Mouse (Mus musculus) cerebellum, postnatal 25 days (tissue): ENCODE measurements around the gene Drd5.

Experiments used
- DNase-seq, 2 experiments: peaks; one replicate each; pipeline ENCODE4 v3.0.0; 2021; ENCODE audit warnings: mixed read lengths in 2 of 2

Drd5 gene

DNA sequence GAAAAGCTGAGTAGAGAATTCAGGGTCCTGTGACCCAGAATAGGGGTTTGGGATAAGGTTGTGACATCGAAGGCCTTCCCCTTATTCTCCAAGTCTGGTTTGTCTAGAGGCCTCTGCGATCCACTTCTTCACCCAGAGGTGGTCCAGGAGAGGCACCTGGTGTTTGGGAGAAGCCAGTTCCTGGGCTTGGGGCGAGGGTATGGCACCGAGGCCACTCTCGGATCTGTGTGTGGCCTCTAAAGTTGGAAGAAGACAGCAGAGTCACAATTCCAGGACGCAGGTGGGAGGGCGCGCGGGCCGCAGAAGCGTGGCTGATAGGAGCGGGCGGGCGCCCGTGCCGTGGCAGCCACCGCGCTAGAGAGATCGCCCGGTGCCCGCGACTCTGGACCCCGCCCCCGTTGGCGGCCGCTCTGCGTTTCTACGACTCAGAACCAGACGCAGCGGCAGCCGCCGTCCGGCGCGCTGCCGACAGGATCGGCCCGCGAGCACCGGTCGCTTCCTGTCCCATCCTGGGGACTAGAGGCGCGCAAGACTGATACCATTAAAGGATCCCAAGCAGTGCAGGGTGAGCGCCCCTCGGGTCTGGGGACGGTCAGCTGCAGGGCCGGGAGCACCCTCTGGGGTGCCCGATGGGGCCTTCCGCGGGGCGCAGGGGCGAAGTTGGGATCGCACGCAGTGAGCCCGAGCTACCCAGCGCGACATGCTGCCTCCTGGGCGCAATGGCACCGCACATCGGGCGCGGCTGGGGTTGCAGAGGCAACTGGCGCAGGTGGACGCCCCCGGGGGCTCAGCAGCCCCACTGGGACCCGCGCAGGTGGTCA, at the start of gene Drd5:
TSS of gene Drd5 (plus strand) at position 402 of the 821 bp plus-strand sequence.
- DNase-seq = peak in 1 of 2 experiments; percentile 14

DNA sequence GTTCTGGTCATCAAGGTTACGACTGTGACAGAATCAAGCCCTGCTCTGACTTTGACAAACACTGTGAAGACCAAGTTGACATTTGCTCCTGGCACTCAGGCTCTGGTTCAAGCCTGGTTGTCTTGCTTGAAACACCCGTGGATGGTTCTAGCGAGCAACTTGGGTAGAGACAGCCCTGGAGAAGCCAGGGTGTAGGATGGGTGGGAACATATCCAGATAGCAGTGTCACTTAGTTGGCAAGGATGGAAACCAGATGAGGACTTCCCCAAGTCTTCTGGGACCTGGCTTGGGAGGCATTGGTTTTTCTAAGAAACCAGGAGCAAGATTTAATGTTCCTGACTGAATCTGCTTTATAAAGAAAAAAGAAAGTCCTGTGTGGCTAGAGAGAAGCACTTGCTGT, 48.2 kb upstream of the Drd5 start:
- no peak for DNase-seq

DNA sequence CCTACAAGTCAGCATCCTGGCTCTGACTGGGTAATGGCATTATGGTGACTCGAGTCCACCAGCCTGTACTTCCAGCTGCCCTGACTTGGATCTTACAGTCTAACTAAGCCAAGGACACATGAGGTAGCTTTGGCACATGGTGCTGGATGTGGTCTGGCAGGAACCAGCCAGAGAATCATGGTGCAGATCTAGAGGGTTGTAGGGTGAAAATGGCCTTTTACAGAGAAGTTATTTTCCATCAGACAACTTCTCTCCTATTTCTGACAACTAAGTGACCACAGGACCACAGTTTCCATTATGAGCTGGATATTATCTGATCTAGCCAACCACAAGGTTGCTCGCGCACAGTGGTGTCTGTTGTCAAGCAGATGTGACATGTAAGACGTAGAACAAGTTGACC, 45.3 kb upstream of the Drd5 start:
- DNase-seq = no peak

DNA sequence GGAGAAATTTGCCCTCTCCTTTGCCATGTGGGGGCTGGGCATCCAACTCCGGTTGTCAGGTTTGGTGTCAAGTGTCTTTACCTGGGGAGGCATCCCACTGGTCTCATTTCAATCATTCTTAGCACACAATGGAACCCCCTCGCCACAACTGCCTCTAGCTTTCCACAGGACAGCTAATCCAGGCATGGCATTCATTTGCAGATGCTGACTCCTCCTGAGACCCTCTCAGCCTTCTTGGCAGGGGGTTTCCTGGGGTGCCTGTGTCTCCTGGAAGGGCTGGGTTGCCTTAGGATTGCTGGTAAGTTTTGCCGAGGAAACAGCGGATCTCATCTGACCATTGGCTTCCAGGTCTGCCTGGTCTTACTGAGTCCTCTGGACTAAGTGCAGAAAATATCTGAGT, 43.4 kb upstream of the Drd5 start, which contains the start of gene Otop1:
TSS of gene Otop1 (plus strand) at position 202 of the 400 bp plus-strand sequence.
- DNase-seq = no peak

DNA sequence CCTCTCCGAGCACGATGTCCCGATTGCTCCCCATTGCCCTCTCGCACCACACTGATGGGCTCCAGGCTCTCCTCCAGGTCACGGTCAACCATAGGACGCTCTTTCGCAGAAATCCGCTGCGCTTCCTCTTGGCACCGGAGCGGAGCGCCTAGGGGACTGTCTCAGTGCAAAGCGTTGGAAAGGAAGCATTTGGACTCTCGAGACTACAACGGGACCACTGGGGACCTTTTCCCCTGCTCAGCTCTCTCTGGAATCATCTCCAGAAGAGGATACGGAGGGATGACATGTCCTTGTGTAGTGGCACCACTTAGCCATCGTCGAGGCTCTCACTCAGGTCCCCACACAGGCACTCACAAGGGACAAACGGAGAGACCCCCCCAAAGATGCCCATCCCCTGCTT, 42.7 kb upstream of the Drd5 start:
- no peak for DNase-seq

DNA sequence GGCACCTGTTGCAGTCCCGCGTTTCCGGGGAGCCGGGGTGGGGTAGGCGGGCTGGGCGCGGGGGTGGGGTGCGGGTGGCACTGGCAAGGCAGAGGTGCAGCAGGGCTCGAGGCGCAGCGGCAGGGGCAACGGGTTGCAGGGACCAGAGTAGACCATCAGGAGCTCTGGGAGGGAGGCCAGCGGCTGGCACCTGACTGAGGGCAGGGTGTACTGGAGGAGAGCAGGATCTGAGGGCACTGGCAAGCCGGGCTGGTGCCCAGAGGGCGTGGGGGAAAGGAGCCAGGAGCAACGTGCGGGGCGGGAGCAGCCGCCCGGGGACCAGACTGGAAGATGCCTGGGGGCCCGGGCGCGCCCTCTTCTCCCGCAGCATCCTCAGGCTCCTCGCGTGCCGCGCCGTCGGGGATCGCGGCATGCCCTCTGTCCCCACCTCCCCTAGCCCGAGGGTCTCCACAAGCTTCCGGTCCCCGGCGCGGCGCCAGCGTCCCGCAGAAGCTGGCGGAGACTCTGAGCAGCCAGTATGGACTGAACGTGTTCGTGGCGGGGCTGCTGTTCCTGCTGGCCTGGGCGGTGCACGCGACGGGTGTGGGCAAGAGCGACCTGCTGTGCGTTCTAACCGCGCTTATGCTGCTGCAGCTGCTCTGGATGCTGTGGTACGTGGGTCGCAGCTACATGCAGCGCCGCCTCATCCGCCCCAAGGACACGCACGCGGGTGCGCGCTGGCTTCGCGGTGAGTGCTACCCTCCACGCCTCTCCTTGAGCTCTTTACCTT, 41.9 kb upstream of the Drd5 start:
- DNase-seq = no peak

DNA sequence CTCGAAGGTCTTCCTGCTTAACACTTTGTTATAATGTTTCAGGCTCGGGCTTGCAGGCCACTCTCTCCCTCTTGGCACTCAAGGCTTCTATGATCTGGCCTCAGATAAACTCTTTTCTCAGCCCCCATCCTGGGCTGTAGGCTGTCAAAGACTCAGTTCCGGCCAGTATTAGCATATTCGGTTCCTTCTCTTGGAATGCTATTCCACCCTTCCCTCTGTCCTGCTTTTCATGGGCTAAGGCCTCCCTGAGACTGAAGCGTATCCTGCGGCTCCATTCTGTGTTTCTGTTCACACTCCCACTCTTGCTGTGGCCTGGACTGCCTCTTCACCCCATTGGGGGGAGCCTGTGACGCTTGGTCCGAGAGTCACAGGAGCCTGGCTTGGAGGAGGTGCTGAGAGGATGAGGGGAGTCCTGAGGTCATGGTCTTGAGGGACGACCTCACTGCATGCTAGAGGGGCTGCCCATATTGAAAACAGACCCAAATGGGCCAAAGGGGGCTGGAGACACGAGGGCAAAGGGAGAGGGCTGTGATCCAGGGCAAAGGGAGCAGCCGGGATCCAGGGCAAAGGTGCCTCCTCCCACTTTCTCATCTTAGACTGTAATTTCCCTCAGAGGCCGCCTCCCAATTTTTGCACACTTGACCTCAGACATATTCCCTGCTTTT, 41.1 kb upstream of the Drd5 start:
- no peak for DNase-seq

DNA sequence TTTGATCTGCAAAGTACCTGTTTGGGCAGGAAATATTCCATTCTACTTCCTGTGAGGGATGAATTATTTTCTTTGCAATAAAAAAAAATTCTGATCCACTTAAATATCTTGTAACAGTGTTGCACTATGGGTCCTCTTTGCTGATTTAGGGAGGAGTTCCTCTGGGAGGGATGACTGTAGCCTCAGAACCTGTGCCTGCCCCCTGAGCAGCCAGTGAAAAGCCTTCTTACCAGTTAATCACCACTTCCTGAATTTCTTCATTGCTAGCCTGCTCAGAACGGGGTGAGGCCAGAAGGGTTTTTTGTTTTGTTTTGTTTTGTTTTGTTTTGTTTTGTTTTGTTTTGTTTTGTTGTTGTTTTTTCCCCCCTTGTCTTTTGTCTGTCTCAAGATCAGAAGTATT, 39.1 kb upstream of the Drd5 start:
- DNase-seq = no peak

DNA sequence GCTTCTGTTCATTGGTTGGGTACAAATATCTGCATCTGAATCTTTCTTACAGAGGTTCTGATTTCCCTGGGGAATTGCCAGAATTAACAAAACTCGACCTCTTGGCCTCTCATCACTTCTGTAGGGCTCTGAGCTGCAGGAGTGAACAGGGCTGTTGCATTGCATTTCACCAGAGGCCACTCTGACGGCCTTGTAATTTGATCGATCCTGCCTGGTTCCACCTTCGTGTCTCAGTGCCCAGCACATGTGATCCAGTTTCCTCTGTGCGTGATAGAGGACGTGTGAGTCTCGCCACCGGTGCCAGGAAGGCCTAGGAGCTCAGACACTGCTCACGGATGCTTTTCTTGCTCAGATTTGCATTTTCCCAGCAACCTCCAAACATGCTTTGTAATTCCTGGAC, 33.4 kb upstream of the Drd5 start:
- DNase-seq = no peak

DNA sequence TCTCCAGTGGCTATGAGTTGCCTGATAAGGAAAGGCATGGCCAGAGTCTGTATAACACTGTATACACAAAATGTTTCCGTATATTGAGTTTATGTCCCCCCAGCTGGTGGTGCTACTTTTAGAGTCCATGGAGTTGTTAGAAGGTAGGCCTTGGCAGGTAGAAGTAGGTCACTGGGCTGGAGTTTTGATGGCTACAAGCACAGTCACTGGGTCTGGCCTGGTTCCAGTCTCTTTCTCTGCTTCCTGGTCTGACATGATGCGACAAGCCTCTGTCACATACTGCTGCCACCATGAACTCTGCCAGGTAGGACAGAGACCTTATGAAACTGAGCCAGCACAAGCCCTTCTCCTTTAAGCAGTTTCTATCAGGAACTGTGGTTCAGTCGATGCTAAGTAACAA, 30.7 kb upstream of the Drd5 start:
- DNase-seq = no peak

DNA sequence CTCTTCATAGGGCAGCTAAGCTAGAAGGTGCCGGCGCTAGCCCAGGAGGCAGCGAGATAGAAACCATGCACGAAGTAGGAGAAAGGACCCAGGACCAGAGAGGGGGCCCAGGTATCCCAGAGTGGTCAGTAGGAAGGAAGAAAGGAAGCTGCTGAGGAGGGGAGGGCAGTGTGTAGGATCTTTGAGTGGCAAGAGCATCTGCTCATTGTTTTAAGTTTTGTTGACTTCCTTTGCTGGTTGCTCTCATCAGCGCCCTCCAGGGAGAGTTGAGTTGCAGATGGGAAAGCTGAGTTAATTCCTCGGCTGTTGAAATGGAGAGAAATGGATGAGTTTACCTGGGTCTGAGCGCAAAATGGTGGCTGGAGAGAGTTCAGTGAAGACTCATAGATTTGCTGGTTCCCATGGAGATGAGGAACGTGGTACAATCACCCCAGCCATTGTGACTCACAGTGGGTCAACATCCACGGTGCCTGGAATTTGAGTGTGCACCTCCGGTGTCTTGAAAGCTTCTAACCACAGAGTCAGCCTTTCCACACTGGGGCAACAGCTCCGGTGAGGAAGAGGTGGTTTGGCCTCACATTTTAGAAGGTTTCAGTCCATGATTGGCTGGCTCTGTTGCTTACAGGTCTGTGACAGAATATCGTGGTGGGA, 17.3 kb upstream of the Drd5 start:
- DNase-seq = no peak

DNA sequence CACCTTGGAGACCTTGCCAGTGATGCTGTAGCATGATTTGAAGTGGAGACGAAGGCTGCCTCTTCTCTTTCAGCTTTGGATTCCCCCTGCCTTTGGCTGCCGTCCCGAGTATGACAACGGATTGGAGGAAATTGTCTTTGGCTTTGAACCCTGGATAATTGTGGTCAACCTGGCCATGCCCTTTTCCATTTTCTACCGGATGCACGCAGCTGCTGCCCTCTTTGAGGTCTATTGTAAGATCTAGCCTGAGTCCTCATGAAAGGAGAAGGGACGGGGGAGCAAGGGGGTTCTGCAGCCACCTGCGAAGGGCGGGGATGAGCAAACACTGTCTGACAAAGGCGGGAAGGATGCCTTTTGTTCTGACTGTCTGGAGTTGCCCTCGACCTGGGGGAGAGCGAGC, 16.5 kb upstream of the Drd5 start:
- DNase-seq = no peak

DNA sequence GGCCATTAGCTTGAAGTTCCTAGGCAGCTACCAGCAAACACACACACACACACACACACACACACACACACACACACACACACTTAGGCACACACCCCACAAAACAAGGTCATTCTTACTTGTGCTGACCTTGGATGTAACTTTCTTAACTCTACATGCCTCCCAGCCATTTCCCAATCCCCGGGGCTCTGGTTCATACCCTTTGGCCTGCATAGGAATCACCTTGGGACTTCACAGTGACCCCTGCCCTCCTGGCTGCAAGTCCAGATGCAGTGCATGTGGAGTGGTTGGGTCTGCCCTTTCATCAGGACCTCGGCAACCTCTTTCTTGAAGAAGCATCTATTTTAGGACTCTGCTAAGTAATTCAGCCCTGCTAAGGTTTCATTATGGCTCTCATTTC, 13.9 kb upstream of the Drd5 start:
- DNase-seq = no peak

DNA sequence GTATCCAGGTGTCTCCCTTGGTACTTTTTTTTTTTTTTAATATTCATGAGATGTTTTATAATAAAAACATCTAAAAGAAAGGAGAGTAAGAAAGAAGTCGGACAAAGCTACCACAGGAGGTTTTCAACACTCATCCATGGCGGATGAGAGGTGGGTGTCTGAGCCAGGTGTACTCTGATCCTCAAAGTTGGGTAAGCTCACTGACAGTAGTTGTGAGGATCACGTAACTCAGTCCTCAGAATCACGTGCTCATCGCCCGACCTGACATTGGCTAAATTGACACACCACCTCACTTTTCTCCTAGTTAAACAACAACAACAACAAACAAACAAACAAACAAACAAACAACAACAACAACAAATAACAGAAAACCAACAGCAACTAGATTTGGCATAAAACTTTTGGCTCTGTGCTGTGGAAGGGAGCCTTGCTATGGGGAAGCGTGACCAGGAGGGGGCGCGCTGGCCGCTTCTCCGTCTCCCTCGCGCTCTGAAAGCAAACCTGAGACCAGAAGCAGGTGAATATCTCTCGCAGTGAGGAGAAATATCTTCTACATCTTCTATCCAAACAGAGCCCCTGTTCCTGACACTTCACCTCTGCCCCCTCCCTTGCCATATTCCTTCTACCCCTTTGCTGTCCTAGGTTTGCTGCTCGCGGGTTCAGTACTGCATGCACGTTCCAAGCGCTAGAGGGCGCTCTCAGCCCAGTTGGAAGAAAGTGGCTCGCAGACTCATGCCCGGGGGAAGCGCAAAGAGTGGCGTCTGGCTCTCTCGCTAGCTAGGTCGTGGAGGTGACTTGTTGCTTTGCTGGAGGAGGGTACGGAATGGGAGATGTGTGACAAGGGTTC, 11.7 kb upstream of the Drd5 start:
- DNase-seq = peak; percentile 95 to 96

DNA sequence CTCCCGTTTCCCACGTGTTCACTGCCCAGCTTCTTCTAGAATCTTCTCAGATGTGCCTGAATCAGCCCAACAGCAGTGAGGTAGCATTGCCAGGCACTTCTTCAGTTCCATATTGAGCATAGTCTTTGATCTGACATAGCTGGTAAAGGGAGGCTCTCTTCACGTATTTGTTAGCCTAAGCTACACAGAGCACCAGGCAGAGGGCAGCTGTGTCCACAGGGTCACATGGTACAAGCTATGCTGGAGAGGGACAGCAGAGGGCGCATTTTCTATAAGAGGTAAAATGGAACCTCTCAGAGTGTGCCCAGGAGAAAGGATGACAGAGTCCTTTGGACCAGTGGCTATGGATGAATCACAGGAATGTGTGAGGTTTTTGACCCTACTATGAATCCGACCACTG, 10.3 kb upstream of the Drd5 start:
- DNase-seq = peak; percentile 53 to 77

DNA sequence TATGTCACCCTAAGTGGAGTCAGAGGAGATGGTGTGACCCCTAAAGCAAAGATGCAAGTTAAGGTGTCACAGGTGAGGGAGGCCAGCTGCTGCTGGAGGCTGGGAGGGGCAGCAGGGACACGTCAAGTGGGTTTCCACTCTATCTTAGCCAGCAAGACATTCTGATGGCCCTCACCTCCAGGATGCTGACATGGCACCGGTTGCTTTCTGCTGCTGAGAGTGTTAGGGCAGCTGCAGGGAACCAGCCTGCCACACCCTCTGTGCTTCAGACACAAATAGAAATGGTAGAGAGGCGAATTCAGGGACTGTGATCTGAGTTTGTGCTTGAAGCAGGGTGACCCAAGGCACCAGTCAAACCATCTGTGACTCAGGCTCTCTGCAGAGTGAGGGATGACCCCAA, 9.4 kb upstream of the Drd5 start:
- no peak for DNase-seq

DNA sequence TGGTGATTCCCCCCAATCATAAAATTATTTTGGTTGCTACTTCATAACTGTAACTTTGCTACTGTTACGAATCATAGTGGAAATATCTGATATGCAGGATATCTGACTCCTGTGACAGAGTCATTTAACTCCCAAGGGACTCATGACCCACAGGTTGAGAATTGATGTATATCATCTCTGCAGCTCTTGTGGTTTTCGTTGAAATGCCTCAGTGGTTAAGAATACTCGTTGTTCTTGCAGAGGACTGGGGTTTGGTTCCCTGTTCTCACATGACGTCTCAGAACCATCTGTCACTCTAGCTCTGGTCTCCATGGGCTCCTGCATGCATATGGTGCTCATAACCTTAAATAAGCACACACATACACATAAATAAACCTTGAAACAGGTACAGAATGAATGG, 14.2 kb downstream of the Drd5 start:
- DNase-seq = no peak

DNA sequence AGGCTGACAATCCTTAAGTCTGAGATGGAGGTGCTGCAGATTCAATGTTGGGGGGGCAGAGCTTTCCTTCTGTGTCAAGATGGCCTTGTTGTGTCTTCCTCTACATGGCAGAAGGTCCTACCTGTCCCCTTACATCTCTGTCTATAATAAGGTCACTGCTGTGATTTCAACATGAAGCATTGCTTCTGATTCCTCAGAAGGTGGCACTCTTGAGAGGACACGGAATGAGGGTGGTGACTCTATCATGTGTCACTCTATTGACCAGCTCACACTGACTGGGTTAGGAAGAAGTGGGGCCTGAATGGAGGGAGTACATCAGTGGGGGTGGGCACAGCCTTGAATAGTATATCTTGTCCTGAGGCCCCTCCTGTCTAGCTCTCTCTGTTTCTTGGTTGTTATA, 15.4 kb downstream of the Drd5 start:
- no peak for DNase-seq

DNA sequence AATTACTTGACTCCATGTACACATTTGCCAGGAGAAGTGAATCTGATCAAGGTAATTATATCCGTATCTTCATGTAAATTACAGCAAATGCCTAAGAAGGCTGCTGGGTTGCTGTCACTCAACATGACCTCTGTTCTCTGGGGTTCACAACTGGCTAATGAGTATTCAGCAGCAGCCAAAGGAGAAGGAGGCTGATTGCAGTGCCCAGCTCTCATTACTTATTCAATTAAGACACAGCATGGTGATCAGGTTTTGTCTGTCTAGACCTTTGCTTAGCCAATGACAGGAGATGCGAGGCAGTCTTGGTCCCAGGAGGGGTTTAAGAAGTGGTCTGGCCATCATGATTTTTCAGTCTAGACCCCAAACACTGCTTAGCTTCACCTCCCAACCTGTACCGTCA, 23.9 kb downstream of the Drd5 start:
- DNase-seq = no peak

DNA sequence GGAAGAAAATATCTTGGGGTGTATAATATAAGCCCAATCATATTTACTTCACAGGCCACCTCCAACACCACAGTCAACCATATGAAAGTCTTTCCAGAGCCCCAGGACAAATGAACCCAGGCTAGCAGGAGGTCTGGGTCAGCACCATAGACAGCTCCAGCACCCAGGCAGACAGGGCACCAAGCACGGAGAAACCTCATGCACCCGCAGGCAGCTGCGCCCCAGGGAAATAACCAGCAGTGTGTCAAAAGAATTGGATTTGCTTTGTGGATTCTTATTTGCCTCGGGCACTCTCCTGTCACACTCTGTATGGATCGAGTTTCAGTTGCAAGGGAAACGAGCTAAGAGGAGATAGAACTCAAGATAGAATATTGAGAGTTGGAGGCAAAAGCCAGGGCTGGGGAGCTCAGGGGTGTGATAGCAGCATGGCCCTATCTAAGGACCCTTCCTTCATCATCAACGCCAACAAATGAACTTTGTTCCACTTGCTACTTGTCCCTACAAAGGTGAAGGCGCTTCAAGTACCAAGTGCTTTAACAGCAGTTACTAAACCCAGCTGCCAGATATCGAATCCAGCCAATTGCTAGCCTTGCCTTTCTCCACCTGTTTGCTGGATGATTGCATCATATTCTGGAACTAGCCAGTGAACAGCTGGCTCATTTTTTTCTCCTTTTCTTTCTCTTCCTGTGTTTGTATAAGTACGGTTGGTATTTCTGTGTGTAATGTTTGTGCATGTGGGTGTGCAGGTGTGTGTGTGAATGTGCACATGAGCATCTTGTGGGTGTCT, 27.7 kb downstream of the Drd5 start:
- DNase-seq = no peak

DNA sequence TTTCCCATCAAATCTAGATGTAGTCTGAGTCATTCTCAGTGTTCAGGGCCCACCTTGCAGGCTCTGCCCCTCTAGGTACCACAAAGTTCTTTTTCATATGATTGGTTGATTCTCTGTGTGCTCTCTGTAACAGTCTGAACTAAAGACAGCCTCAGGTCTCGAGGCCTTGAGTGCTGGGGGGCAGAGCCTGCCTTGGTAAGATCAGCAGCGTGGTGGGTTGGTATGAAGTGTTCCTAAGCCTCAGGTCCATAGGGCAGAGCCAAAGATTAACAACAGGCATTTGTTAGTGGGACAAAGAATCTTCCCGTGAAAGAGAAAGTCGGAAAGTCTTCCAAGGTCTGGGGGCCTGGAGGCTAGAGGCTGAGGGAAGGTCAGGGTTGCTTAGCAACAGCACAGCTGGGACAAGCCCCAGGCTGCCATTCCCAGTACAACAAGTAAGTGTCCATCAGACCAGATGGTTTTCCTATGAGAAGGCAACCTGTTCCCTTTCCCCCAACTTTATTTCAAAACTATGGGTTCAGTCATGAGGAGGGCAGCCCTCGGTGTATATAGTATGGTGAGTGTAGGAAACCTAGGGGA, 31.3 kb downstream of the Drd5 start:
- DNase-seq = no peak
